Mouse (Mus musculus) heart, postnatal 25 days (tissue): ENCODE measurements at regions not wholly inside any gene's neighbourhood (a gene's known extent, or its start where the extent isn't known, plus 50 kb on each side); places are given as distances from the start of the nearest gene placed in this dataset.

Source experiments
- DNase-seq: peaks from one replicate; pipeline ENCODE4 v3.0.0; 2022; ENCODE audit warnings: low spot score
- intact Hi-C: fragments of 180-260 bp; cut with DNase I; formaldehyde crosslinking; loops from one replicate; pipeline ENCODE4 v1.15.1; 2025

DNA sequence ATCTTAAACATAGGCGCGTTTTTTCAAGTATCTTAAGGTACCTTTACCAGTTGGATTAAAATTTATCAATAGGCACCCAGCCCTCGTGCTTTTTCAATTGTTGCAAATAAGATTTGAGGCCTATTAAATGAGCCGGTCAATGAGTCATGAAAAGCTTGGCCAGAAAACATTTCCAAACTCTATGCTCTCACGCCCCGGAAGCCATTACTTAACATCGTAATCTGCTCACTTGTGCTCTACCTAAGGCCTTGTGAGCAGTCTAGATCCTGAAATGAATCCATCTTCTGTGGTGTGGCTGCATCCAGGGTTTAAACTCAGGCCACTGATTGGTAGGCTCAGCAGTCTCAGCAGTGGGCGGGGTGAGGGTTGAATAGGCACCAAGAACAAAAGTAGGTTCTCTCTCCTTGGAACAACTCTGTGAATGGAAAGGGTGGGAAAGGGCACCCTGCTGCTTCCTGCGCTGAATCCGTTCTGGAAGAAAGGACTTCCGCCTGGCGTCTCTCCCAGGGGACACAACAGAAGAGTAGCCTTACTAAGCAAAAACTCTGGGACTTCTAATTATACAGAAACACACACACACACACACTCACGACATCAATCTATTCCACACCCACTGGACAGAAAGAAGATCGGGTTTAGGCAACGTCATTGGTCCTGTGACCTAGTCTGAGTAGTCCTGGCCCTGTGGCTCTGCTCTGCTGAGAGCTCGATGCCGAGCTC lies 53.4 kb upstream of the Fmnl2 start:
- intact Hi-C loops, result no loop called here
- DNase-seq, result peak; percentile 7

GRCm38 (mm10) chr2:52804826-52805149 lies 52.9 kb upstream of the Fmnl2 start:
- no peak for DNase-seq
- intact Hi-C loops, result no loop called here

GRCm38 (mm10) chr2:52807826-52808225 lies 49.8 kb upstream of the Fmnl2 start:
- intact Hi-C loops, result no loop called here
- no peak for DNase-seq
